ENCODE assay signal across 22 mouse cellular contexts in genomic region chr3:138816888-138817656, GRCm38 (mm10).
DNase-seq lines count a peak whose midpoint lies in the region; ATAC-seq lines count a peak whose summit lies in the region.
"Had no signal": no experiment of that assay in that cellular context is flagged by ENCODE, and none has a peak within 500 bp of the region (broad histone marks: within the 10 kb centered on the region; RNA-seq: fewer than 3 reads in every experiment).

No protein-coding gene starts in this region.

- no peak overlapping the region for H3K4me2 ChIP-seq in lung, embryonic 16.5 days (ENCODE audit: low read depth, low read length)
- H3K4me2 ChIP-seq: embryonic facial prominence, embryonic 15.5 days; limb, embryonic 15.5 days; liver, embryonic 15.5 days; neural tube, embryonic 15.5 days had no signal

- peaks cover 30% of the 10 kb centered on the region for H3K4me1 ChIP-seq in lung, embryonic 16.5 days (replicated peaks; ENCODE audit: control insufficient read depth, insufficient read depth, low read length)
- H3K4me1 ChIP-seq: liver, embryonic 15.5 days had no signal

- no peak overlapping the region for H3K4me3 ChIP-seq in lung, embryonic 16.5 days (ENCODE audit: low read length)
- H3K4me3 ChIP-seq: embryonic facial prominence, embryonic 15.5 days; heart, embryonic 10.5 days; hindbrain, embryonic 10.5 days; limb, embryonic 15.5 days; liver, embryonic 15.5 days; megakaryocyte, embryonic 14.5 days; neural tube, embryonic 15.5 days had no signal

- peak; percentile 65 for ATAC-seq in lung, embryonic 16.5 days (ENCODE audit: low read depth)
- ATAC-seq: hindbrain, postnatal 0 days had no signal

- H3K27me3 ChIP-seq in lung, embryonic 16.5 days (ENCODE audit: control insufficient read depth, insufficient read depth, low read depth, low read length), result no peaks in the 10 kb centered on the region
- H3K27me3 ChIP-seq: embryonic facial prominence, embryonic 15.5 days; limb, embryonic 15.5 days; liver, embryonic 15.5 days; neural tube, embryonic 15.5 days had no signal

- peak overlapping the region; percentile 63 for H3K27ac ChIP-seq in lung, embryonic 16.5 days (ENCODE audit: low read length)
- H3K27ac ChIP-seq: embryonic facial prominence, embryonic 15.5 days; heart, embryonic 10.5 days; hindbrain, postnatal 0 days; limb, embryonic 15.5 days; liver, embryonic 15.5 days; neural tube, embryonic 15.5 days had no signal

- no peaks in the 10 kb centered on the region for H3K9me3 ChIP-seq in lung, embryonic 16.5 days (ENCODE audit: control insufficient read depth, low read length)
- H3K9me3 ChIP-seq: embryonic facial prominence, embryonic 15.5 days; G1E; heart, embryonic 10.5 days; hindbrain, embryonic 10.5 days; limb, embryonic 15.5 days; liver, embryonic 15.5 days; neural tube, embryonic 15.5 days had no signal

- no peaks in the 10 kb centered on the region for H3K36me3 ChIP-seq in lung, embryonic 16.5 days (ENCODE audit: control insufficient read depth, insufficient read depth, low read length)
- H3K36me3 ChIP-seq: embryonic facial prominence, embryonic 15.5 days; G1E; heart, embryonic 10.5 days; hindbrain, embryonic 10.5 days; limb, embryonic 15.5 days; liver, embryonic 15.5 days; neural tube, embryonic 15.5 days had no signal

- 42% methylated on average over 5 of the region's 5 CpGs for WGBS in lung, embryonic 16.5 days

- DNase-seq in gastrocnemius, postnatal 25 days, result peak; percentile 17
- no peak for DNase-seq in gastrocnemius, postnatal 10 days
- DNase-seq in R1 (ENCODE audit: low read depth, low spot score), result peak; percentile 29
- DNase-seq in skeletal muscle tissue, adult 2 months (ENCODE audit: low read depth, low spot score), result peak; percentile 16
- no peak for DNase-seq in heart, adult 18-20 months
- no peak for DNase-seq in urinary bladder, postnatal 4 days (ENCODE audit: low spot score in 2 of 2)
- DNase-seq: cerebellum, postnatal 25 days; gastrocnemius, postnatal 36 days; kidney, adult 11 months; midbrain, embryonic 14.5 days; spleen, adult 18-20 months; thymus, postnatal 36 days had no signal

- no peak overlapping the region for H3K9ac ChIP-seq in lung, embryonic 16.5 days (ENCODE audit: low read length)
- H3K9ac ChIP-seq: embryonic facial prominence, embryonic 15.5 days; limb, embryonic 15.5 days; liver, embryonic 15.5 days; neural tube, embryonic 15.5 days had no signal

Comparison
In these comparisons a context has a peak if more than half of its experiments do, and no peak if none do; other contexts are left out.
1. DNase-seq: peak in gastrocnemius, postnatal 25 days (single experiment), R1 (single experiment) and skeletal muscle tissue, adult 2 months (single experiment); none in gastrocnemius, postnatal 10 days (single experiment), heart, adult 18-20 months (0 of 2) and urinary bladder, postnatal 4 days (0 of 2).